Mouse (Mus musculus) limb, embryonic 11.5 days (tissue): Measurements from ENCODE around the gene Vwa1. TPM values are rescaled to one million over a fixed set of nuclear protein-coding genes. Genes with fewer than 3 reads are reported as not detected.

Source experiments
- ATAC-seq: fragments of 200-750 bp; cut with Nextera tagmentation; 2 replicates; pipeline ENCODE4 v1.8.0; 2017; ENCODE audit warnings: low read depth; ENCODE audit not compliant: insufficient number of reproducible peaks, low FRiP score, low TSS enrichment
- DNase-seq: peaks from one replicate; pipeline ENCODE4 v3.0.0-alpha.2; 2015; ENCODE audit warnings: low spot score
- H3K27ac ChIP-seq: fragments of 300-500 bp; sonication (generic); replicated peaks from 2 replicates; pipeline ENCODE4 v1.5.1; 2014; ENCODE audit warnings: low read depth, mild to moderate bottlenecking, low read length
- H3K27me3 ChIP-seq: fragments of 300-500 bp; sonication (generic); 2 replicates; pipeline ENCODE4 v1.6.1; 2014; ENCODE audit warnings: mild to moderate bottlenecking, low read length, mixed read lengths; ENCODE audit not compliant: control insufficient read depth, insufficient read depth
- H3K36me3 ChIP-seq: fragments of 300-500 bp; sonication (generic); 2 replicates; pipeline ENCODE4 v1.6.1; 2014; ENCODE audit warnings: mild to moderate bottlenecking, low read length, moderate library complexity, mixed read lengths; ENCODE audit not compliant: control insufficient read depth, insufficient read depth
- H3K4me1 ChIP-seq: fragments of 300-500 bp; sonication (generic); 2 replicates; pipeline ENCODE4 v1.6.1; 2014; ENCODE audit warnings: low read length, mixed read lengths; ENCODE audit not compliant: control insufficient read depth, insufficient read depth
- H3K4me2 ChIP-seq: fragments of 300-500 bp; sonication (generic); 2 replicates; pipeline ENCODE4 v1.6.1; 2014; ENCODE audit warnings: low read depth, mild to moderate bottlenecking, moderate library complexity; ENCODE audit not compliant: severe bottlenecking
- H3K4me3 ChIP-seq: fragments of 300-500 bp; sonication (generic); 2 replicates; pipeline ENCODE4 v1.5.1; 2014; ENCODE audit warnings: low read depth, low read length
- H3K9ac ChIP-seq: fragments of 300-500 bp; sonication (generic); 2 replicates; pipeline ENCODE4 v1.6.1; 2014; ENCODE audit warnings: mild to moderate bottlenecking, low read length
- H3K9me3 ChIP-seq: fragments of 300-500 bp; sonication (generic); 2 replicates; pipeline ENCODE4 v1.6.1; 2016; ENCODE audit warnings: low read length; ENCODE audit not compliant: control insufficient read depth
- WGBS: fragments of 180-500 bp; shearing (Covaris S2); extraction: QIAGEN DNeasy Blood & Tissue Kit; methylation state at CpG from one replicate; pipeline ENCODE4 v1.1.7; 2014; 5-methylcytosine and 5-hydroxymethylcytosine counted together
- polyA plus RNA-seq: library from polyadenylated mRNA; unstranded; fragments of >200 nt; fragmentation: Nextera tagmentation; extraction: Ambion mirVana; gene quantifications from 2 replicates; pipeline ENCODE4 v1.2.1, GENCODE M21; 2014

The Vwa1 gene
- polyA plus RNA-seq, 1 experiment from 2014 or later, result 5.3 TPM

DNA sequence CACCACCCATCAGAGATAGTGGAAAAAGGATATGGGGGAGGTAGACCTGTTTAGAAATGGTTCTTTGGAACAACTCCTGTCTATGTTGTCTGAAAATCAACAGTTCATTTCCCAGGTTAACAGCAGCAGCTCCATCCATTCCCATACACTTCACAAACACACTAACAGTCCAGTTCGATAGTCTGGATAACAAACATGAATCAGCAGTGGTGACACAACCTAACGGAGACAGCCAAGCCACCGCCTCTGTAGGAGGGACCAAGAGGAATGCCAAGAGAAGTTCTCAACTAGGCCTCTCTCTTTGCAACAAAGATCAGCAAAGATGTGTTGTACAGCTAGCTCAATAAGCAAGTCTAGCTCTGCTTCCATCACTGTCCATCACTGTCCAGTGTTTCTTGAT, 12.1 kb downstream of the Vwa1 start:
- Histone ChIP-seq H3K4me2 (no peak overlapping the region), H3K27me3 (no peaks in the 10 kb centered on the region), H3K9me3 (no peaks in the 10 kb centered on the region), H3K4me3 (no peak overlapping the region), H3K27ac (no peak overlapping the region), H3K9ac (no peak overlapping the region), H3K36me3 (peaks cover 3% of the 10 kb centered on the region; the same call in 1 of the 2 replicates), H3K4me1 (peaks cover 12% of the 10 kb centered on the region)
- no peak for ATAC-seq
- no peak for DNase-seq
- 93% methylated on average over 3 of the region's 3 CpGs for WGBS

DNA sequence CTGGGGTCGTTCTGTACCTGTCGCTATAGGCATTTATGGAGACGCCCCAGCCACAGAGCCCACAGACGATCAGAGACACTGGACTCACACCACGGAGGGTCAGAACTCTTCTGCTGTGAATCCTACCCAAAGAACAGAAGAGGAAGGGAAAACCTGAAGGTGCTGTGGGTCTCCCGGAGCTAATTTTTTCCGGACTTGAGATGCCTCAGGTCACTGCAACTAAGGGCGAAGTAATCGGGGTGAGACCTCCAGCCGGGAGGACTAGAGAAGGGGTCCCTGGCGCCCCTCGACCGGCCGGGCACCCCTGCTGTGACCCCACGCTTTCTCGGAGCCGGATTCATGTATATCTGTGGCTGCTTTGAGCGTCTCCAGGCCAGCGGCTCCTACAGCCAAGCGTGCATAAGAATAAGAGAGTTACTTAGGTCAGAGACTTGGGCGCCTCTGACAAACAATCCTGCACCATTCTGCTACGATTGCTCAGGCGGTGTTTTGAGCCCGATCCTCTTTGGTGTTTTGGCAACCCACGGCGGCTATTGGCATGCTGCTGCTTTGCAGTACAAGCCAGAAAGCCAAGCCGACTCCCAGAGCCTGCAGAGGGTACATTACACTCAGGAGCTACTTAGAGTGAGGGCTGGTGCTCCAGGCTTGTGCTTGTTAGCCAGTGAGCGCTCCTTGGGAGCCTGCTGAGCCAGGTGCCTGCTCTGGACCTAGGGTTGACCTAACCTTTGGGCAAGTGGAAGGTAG, 13.0 kb downstream of the Vwa1 start:
- peak overlapping the region; percentile 82 for H3K4me2 ChIP-seq
- H3K4me3 ChIP-seq, result peak overlapping the region; percentile 89
- no peaks in the 10 kb centered on the region for H3K9me3 ChIP-seq
- DNase-seq, result no peak
- ATAC-seq, result 0 out of 2 replicates have a peak, but pooled peaks have one; percentile 14
- WGBS, result 3% methylated on average over 28 of the region's 28 CpGs
- H3K27me3 ChIP-seq, result no peaks in the 10 kb centered on the region
- H3K4me1 ChIP-seq, result peaks cover 12% of the 10 kb centered on the region
- H3K27ac ChIP-seq, result no peak overlapping the region
- peaks cover 3% of the 10 kb centered on the region; the same call in 1 of the 2 replicates for H3K36me3 ChIP-seq
- H3K9ac ChIP-seq, result peak overlapping the region; percentile 78

DNA sequence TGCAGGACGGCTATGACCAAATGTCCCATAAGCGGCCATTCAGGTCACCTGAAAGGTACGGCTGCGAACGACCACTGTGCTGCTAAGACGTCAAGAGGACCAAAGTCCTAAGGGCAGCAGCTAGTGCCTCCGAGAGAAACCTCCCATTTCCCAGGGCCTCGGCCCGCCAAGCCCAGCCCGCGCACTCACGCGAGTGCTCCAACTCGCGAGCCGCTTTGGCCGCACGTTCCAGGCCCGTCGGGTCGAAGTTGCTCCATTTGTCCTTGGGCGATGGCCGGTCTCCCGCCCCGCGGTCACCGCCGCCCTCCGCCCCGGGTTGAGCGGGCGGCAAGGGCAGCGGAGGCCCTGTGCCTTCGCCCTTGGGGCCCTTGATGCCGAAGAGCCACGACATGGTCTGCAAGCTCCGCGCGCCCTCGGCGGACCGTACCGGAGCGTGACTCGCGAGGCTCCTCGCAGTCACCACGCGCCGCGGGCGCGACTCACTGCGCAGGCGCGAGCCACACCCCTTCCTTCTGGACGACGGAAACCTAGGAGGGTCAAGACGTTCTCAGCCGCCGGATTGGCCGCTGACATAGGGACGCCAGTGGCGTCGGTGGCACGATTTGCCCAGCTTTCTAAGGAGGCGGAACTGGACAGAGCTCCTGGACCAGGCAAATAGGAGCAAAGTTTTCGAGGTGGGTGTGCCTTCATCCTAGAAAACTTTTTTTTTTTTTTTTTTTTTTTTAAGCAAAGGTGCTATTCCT, 13.7 kb downstream of the Vwa1 start, which contains the start of gene Atad3a:
Gene Atad3a, minus strand, starts transcription at position 481 of the 743 bp plus-strand sequence.
- Histone ChIP-seq H3K27ac (no peak within 1 kb of the TSS), H3K27me3 (no peaks in the 10 kb centered on the region), H3K4me2 (peak within 1 kb of the TSS; percentile 85), H3K4me1 (peaks cover 12% of the 10 kb centered on the region), H3K4me3 (peak within 1 kb of the TSS; percentile 89), H3K9ac (peak within 1 kb of the TSS; percentile 78), H3K36me3 (peaks cover 7% of the 10 kb centered on the region), H3K9me3 (no peaks in the 10 kb centered on the region)
- WGBS, result under 1% methylated on average over 68 of the region's 68 CpGs
- ATAC-seq, result peak; percentile 96
- DNase-seq, result peak; percentile 97

DNA sequence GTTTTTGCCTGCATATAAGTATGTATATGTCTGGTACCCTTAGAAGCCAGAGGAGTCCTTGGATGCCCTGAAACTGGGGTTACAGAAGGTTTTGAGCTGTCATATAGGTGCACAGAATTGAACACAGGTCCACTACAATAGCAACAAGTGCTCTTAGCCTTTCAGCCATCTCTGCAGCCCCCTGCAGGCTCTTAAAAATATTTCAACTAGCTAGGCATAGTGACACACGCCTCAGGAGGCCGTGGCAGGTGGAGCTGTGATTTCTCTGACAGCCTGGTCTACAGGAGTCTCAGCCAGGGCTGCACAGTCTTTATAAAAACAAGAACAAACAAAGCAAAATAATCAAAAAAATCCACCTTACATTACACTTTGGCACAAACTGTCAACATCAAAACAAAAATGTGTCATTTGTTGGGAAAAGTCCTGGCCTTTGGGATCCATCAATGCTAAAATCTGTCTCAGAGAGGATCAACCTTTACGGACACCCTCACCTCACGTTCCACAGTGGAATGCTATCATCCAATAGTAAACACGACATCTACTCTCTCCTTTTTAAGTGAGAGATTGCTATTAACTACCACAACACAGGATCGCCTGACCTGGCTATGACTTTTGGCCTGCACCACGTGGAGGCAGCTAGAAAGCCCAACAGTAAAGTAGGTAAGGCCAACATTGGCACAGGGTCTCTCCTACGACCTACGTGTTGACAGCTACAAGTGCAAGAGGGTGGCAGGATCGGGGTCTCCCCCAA, 14.5 kb downstream of the Vwa1 start:
- H3K9me3 ChIP-seq, result no peaks in the 10 kb centered on the region
- H3K27me3 ChIP-seq, result no peaks in the 10 kb centered on the region
- H3K4me2 ChIP-seq, result peak overlapping the region; percentile 85
- peak overlapping the region; percentile 71 for H3K9ac ChIP-seq
- WGBS, result 3% methylated on average over 10 of the region's 10 CpGs
- peaks cover 12% of the 10 kb centered on the region for H3K4me1 ChIP-seq
- 0 out of 2 replicates have a peak, but pooled peaks have one; percentile 15 for ATAC-seq
- H3K27ac ChIP-seq, result no peak overlapping the region
- H3K36me3 ChIP-seq, result peaks cover 11% of the 10 kb centered on the region
- DNase-seq, result no peak
- peak overlapping the region; percentile 89 for H3K4me3 ChIP-seq

DNA sequence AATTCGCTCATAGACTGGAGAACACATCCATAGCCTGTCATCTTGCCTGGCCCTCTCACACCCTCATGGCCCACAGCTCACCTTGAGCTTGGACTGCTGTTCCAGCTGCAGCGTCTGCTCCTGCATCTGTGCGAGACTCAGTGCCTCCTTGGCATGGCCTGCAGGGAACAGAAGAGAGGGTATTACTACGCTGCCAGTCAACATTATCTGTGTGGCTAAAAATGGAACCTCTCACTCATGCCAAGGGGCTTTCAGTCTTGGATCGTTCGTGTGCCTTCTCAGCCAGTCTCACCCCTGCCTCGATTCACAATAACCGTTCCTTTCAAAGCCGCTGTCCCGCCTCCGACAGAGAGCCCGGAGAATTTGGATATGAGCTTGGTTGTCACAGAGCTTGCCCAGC, 17.5 kb downstream of the Vwa1 start:
- 95% methylated on average over 12 of the region's 12 CpGs for WGBS
- H3K27me3 ChIP-seq, result no peaks in the 10 kb centered on the region
- H3K9ac ChIP-seq, result no peak overlapping the region
- ATAC-seq, result no peak
- H3K4me1 ChIP-seq, result peaks cover 12% of the 10 kb centered on the region
- no peak overlapping the region for H3K4me3 ChIP-seq
- peaks cover 20% of the 10 kb centered on the region for H3K36me3 ChIP-seq
- H3K9me3 ChIP-seq, result no peaks in the 10 kb centered on the region
- H3K4me2 ChIP-seq, result no peak overlapping the region
- no peak overlapping the region for H3K27ac ChIP-seq
- no peak for DNase-seq

DNA sequence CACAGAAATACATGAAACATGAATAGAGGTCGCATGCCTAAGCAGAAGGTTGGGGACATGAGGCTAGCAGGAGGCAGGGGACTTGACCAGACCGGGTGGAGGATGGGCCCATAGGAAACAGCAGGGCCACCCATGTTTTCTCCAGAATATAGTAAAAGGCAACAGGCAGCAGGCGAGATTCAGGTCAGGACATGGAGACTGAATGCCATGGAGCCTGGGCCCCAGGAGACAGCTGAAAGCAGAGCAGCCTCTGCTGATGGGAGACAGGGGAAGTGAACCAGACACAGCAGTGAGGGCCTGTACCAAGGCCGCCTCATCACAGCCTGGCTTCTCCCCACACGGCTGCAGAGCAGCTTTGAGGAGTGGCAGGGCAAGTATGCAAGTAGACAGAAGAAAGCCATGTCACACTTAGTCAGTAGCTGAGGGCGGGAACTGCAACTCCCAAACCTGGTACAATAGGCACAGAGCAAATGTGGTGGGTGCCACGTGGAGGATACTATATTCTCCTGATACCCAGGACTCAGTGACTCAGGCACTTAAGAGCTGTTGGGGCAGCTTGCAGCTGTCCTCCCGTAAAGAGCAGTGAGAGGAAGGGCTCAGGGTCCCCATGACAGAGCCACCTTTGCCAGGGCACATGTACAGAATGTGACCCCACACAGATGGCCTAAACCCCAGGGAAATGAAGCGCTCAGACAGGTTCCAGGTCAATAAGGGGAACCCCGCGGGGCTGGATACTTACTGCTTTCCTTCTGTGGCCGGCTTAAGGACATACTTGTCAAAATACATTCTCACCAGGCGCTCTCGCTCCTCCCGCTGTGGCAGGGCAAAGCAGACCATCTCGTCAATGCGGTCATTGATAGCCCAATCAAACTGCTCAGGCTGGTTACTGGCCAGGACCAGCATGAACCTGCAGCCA, 27.7 kb downstream of the Vwa1 start:
- H3K4me1 ChIP-seq, result no peaks in the 10 kb centered on the region
- peaks cover 41% of the 10 kb centered on the region for H3K36me3 ChIP-seq
- no peak overlapping the region for H3K27ac ChIP-seq
- no peak overlapping the region for H3K9ac ChIP-seq
- H3K9me3 ChIP-seq, result no peaks in the 10 kb centered on the region
- no peak overlapping the region for H3K4me3 ChIP-seq
- no peak overlapping the region for H3K4me2 ChIP-seq
- ATAC-seq (no peak), DNase-seq (no peak)
- WGBS, result 89% methylated on average over 17 of the region's 17 CpGs
- H3K27me3 ChIP-seq, result no peaks in the 10 kb centered on the region

DNA sequence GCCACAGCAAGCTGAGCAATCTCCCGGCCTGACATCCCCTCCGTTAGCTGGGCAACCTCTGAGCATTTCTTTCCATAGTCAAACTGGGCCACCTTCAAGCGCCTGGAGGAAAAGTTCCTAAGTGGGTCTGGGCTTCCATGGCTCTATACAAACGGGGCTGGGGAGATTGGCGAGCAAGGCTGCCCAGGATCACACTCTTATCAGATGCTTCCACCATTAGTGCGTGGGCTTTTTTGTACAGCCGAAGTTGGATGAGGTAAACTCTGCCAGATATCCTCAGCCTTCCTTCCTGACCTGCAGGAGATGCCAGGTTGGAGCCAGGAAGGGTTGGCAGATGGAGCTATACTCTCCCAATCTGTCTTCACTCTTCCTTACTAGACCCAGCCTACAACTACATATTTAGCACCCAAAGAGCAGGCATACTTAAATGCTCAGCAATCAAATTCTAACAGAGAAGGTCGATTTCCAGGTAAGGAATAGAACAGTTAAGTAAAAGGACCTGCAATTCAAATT, 28.4 kb downstream of the Vwa1 start:
- Histone ChIP-seq H3K9ac (no peak overlapping the region), H3K9me3 (no peaks in the 10 kb centered on the region), H3K4me2 (no peak overlapping the region), H3K27ac (no peak overlapping the region), H3K36me3 (peaks cover 37% of the 10 kb centered on the region), H3K4me3 (no peak overlapping the region), H3K27me3 (no peaks in the 10 kb centered on the region), H3K4me1 (no peaks in the 10 kb centered on the region)
- DNase-seq (no peak), ATAC-seq (no peak)
- 86% methylated on average over 8 of the region's 8 CpGs for WGBS
